Mouse (Mus musculus): Measurements from ENCODE around the gene Setx. TPM values are rescaled to one million over a fixed set of nuclear protein-coding genes. Genes with fewer than 3 reads are reported as not detected.

Gene Setx
- polyA plus RNA-seq, 2 experiments, result 10.0 TPM

- H3K27ac ChIP-seq (replicated peaks; ENCODE audit: low read depth, low read length), result no peak overlapping the region
- no peak overlapping the region for H3K4me3 ChIP-seq (replicated peaks; ENCODE audit: low read length)
- H3K36me3 ChIP-seq (ENCODE audit: control insufficient read depth, insufficient read depth, low read length), result no peaks in the 10 kb centered on the region
- no peak overlapping the region for H3K9ac ChIP-seq (ENCODE audit: low read depth, low read length, severe bottlenecking)
- H3K4me2 ChIP-seq (replicated peaks; ENCODE audit: low read depth, low read length, severe bottlenecking), result no peak overlapping the region
- DNase-seq (ENCODE audit: low spot score) (no peak), ATAC-seq (ENCODE audit: low FRiP score, low read depth) (no peak)
- no peaks in the 10 kb centered on the region for H3K27me3 ChIP-seq (ENCODE audit: control insufficient read depth, insufficient read depth, low read length)
- no peak for TF ChIP-seq POLR2A (IDR thresholded peaks at IDR 0.05; ENCODE audit: borderline replicate concordance, extremely low read depth, insufficient read depth, insufficient read length)
- 86% methylated on average over 5 of the region's 5 CpGs for WGBS
- H3K4me1 ChIP-seq (ENCODE audit: control insufficient read depth, insufficient read depth, low read length), result no peaks in the 10 kb centered on the region
- no peaks in the 10 kb centered on the region for H3K9me3 ChIP-seq (ENCODE audit: control insufficient read depth, low read length)
Measured at GRCm38 (mm10) chr2:29218831-29219230, 94.8 kb downstream of the Setx start.

GRCm38 (mm10) chr2:29222302-29222701 lies 98.3 kb downstream of the Setx start:
- H3K9me3 ChIP-seq (ENCODE audit: control insufficient read depth, low read length), result no peaks in the 10 kb centered on the region
- H3K4me3 ChIP-seq (replicated peaks; ENCODE audit: low read length), result no peak overlapping the region
- ATAC-seq (ENCODE audit: low FRiP score, low read depth) (no peak), DNase-seq (ENCODE audit: low spot score) (no peak)
- H3K27ac ChIP-seq (replicated peaks; ENCODE audit: low read depth, low read length), result no peak overlapping the region
- no peak overlapping the region for H3K9ac ChIP-seq (ENCODE audit: low read depth, low read length, severe bottlenecking)
- H3K4me1 ChIP-seq (ENCODE audit: control insufficient read depth, insufficient read depth, low read length), result no peaks in the 10 kb centered on the region
- no peak for TF ChIP-seq POLR2A (IDR thresholded peaks at IDR 0.05; ENCODE audit: borderline replicate concordance, extremely low read depth, insufficient read depth, insufficient read length)
- H3K27me3 ChIP-seq (ENCODE audit: control insufficient read depth, insufficient read depth, low read length), result no peaks in the 10 kb centered on the region
- WGBS, result 7% methylated on average over 4 of the region's 4 CpGs
- no peak overlapping the region for H3K4me2 ChIP-seq (replicated peaks; ENCODE audit: low read depth, low read length, severe bottlenecking)
- H3K36me3 ChIP-seq (ENCODE audit: control insufficient read depth, insufficient read depth, low read length), result no peaks in the 10 kb centered on the region

GRCm38 (mm10) chr2:29223591-29224262 lies 99.7 kb downstream of the Setx start:
- H3K4me3 ChIP-seq (replicated peaks; ENCODE audit: low read length), result no peak overlapping the region
- H3K4me2 ChIP-seq (replicated peaks; ENCODE audit: low read depth, low read length, severe bottlenecking), result no peak overlapping the region
- H3K27me3 ChIP-seq (ENCODE audit: control insufficient read depth, insufficient read depth, low read length), result no peaks in the 10 kb centered on the region
- H3K36me3 ChIP-seq (ENCODE audit: control insufficient read depth, insufficient read depth, low read length), result no peaks in the 10 kb centered on the region
- no peaks in the 10 kb centered on the region for H3K4me1 ChIP-seq (ENCODE audit: control insufficient read depth, insufficient read depth, low read length)
- no peak for DNase-seq (ENCODE audit: low spot score)
- no peak overlapping the region for H3K27ac ChIP-seq (replicated peaks; ENCODE audit: low read depth, low read length)
- H3K9me3 ChIP-seq (ENCODE audit: control insufficient read depth, low read length), result no peaks in the 10 kb centered on the region
- no peak for ATAC-seq (ENCODE audit: low FRiP score, low read depth)
- TF ChIP-seq POLR2A (IDR thresholded peaks at IDR 0.05; ENCODE audit: borderline replicate concordance, extremely low read depth, insufficient read depth, insufficient read length), result no peak
- no peak overlapping the region for H3K9ac ChIP-seq (ENCODE audit: low read depth, low read length, severe bottlenecking)
- 49% methylated on average over 7 of the region's 7 CpGs for WGBS

GRCm38 (mm10) chr2:29226671-29227070 lies 102.7 kb downstream of the Setx start:
- no peak for TF ChIP-seq POLR2A (IDR thresholded peaks at IDR 0.05; ENCODE audit: borderline replicate concordance, extremely low read depth, insufficient read depth, insufficient read length)
- no peaks in the 10 kb centered on the region for H3K36me3 ChIP-seq (ENCODE audit: control insufficient read depth, insufficient read depth, low read length)
- no peak overlapping the region for H3K27ac ChIP-seq (replicated peaks; ENCODE audit: low read depth, low read length)
- no peaks in the 10 kb centered on the region for H3K9me3 ChIP-seq (ENCODE audit: control insufficient read depth, low read length)
- no peak overlapping the region for H3K4me2 ChIP-seq (replicated peaks; ENCODE audit: low read depth, low read length, severe bottlenecking)
- no peaks in the 10 kb centered on the region for H3K4me1 ChIP-seq (ENCODE audit: control insufficient read depth, insufficient read depth, low read length)
- ATAC-seq (ENCODE audit: low FRiP score, low read depth), result no peak
- no peak overlapping the region for H3K9ac ChIP-seq (ENCODE audit: low read depth, low read length, severe bottlenecking)
- no peaks in the 10 kb centered on the region for H3K27me3 ChIP-seq (ENCODE audit: control insufficient read depth, insufficient read depth, low read length)
- no peak for DNase-seq (ENCODE audit: low spot score)
- 72% methylated on average over 4 of the region's 4 CpGs for WGBS
- H3K4me3 ChIP-seq (replicated peaks; ENCODE audit: low read length), result no peak overlapping the region

GRCm38 (mm10) chr2:29230191-29230835 lies 106.3 kb downstream of the Setx start:
- no peak for TF ChIP-seq POLR2A (IDR thresholded peaks at IDR 0.05; ENCODE audit: borderline replicate concordance, extremely low read depth, insufficient read depth, insufficient read length)
- ATAC-seq (ENCODE audit: low FRiP score, low read depth) (no peak), DNase-seq (ENCODE audit: low spot score) (no peak)
- Histone ChIP-seq H3K36me3 (ENCODE audit: control insufficient read depth, insufficient read depth, low read length) (no peaks in the 10 kb centered on the region), H3K27ac (replicated peaks; ENCODE audit: low read depth, low read length) (no peak overlapping the region), H3K9ac (ENCODE audit: low read depth, low read length, severe bottlenecking) (no peak overlapping the region), H3K4me3 (replicated peaks; ENCODE audit: low read length) (no peak overlapping the region), H3K4me1 (ENCODE audit: control insufficient read depth, insufficient read depth, low read length) (no peaks in the 10 kb centered on the region), H3K27me3 (ENCODE audit: control insufficient read depth, insufficient read depth, low read length) (no peaks in the 10 kb centered on the region), H3K9me3 (ENCODE audit: control insufficient read depth, low read length) (no peaks in the 10 kb centered on the region), H3K4me2 (replicated peaks; ENCODE audit: low read depth, low read length, severe bottlenecking) (no peak overlapping the region)
- WGBS, result 66% methylated on average over 9 of the region's 9 CpGs

Other genes with a start within 250 kb of the Setx start
- gene Barhl1, start 207.5 kb upstream of the Setx start, polyA plus RNA-seq (2012; rRNA removed), result 0.13 and 0.54 TPM in 2 replicates
- not detected in 2 replicates for gene Barhl1, start 207.5 kb upstream of the Setx start, polyA plus RNA-seq (2014; fragmentation: Nextera tagmentation; extraction: Ambion mirVana)
- gene Cfap77, start 69.1 kb upstream of the Setx start, polyA plus RNA-seq (2012; rRNA removed), result 0.60 and 0.88 TPM in 2 replicates
- 0.29 and 0.39 TPM in 2 replicates for gene Cfap77, start 69.1 kb upstream of the Setx start, polyA plus RNA-seq (2014; fragmentation: Nextera tagmentation; extraction: Ambion mirVana)
- 13.0 and 13.4 TPM in 2 replicates for gene Ttf1, start 63.9 kb upstream of the Setx start, polyA plus RNA-seq (2012; rRNA removed)
- gene Ttf1, start 63.9 kb upstream of the Setx start, polyA plus RNA-seq (2014; fragmentation: Nextera tagmentation; extraction: Ambion mirVana), result 8.2 and 9.5 TPM in 2 replicates
- gene Ntng2, start 128.8 kb downstream of the Setx start, polyA plus RNA-seq (2012; rRNA removed), result 3.3 and 3.8 TPM in 2 replicates
- 0.26 and 1.00 TPM in 2 replicates for gene Ntng2, start 128.8 kb downstream of the Setx start, polyA plus RNA-seq (2014; fragmentation: Nextera tagmentation; extraction: Ambion mirVana)
- 45.6 and 57.1 TPM in 2 replicates for gene Med27, start 222.6 kb downstream of the Setx start, polyA plus RNA-seq (2012; rRNA removed)
- gene Med27, start 222.6 kb downstream of the Setx start, polyA plus RNA-seq (2014; fragmentation: Nextera tagmentation; extraction: Ambion mirVana), result 49.4 and 53.3 TPM in 2 replicates

All from limb, embryonic 14.5 days (tissue).